Mouse (Mus musculus) fat pad, adult 2 months (tissue): Measurements from ENCODE around the gene Lars2.
"Not testable (repeated sequence)": the region's sequence is repeated elsewhere in the genome, so short reads cannot be mapped to it uniquely, and the experiment has no call there.

ENCODE experiments used
- DNase-seq: peaks from one replicate; pipeline ENCODE4 v3.0.0-alpha.2; 2011; ENCODE audit warnings: low read depth, low spot score; ENCODE audit errors: extremely low read depth

Gene Lars2

GRCm38 (mm10) chr9:123391140-123391849 is 24.6 kb downstream of the Lars2 start:
- no peak for DNase-seq

GRCm38 (mm10) chr9:123394856-123395255 is 28.1 kb downstream of the Lars2 start:
- no peak for DNase-seq

- DNase-seq: no peak
These were observed 31.0 kb downstream of the Lars2 start for GRCm38 (mm10) chr9:123397701-123398100.

GRCm38 (mm10) chr9:123402215-123402614 is 35.5 kb downstream of the Lars2 start:
- DNase-seq: no peak

GRCm38 (mm10) chr9:123403031-123403430 is 36.3 kb downstream of the Lars2 start:
- DNase-seq: no peak

GRCm38 (mm10) chr9:123405231-123405630 is 38.5 kb downstream of the Lars2 start:
- DNase-seq: no peak

GRCm38 (mm10) chr9:123408771-123409170 is 42.0 kb downstream of the Lars2 start:
- no peak for DNase-seq

GRCm38 (mm10) chr9:123429863-123430262 is 63.1 kb downstream of the Lars2 start:
- DNase-seq: no peak

GRCm38 (mm10) chr9:123430973-123431372 is 64.2 kb downstream of the Lars2 start:
- DNase-seq: no peak

GRCm38 (mm10) chr9:123438223-123438622 is 71.5 kb downstream of the Lars2 start:
- no peak for DNase-seq

- no peak for DNase-seq
These were observed 73.7 kb downstream of the Lars2 start for GRCm38 (mm10) chr9:123440230-123441058.

- not testable (repeated sequence) for DNase-seq
These were observed 80.4 kb downstream of the Lars2 start for GRCm38 (mm10) chr9:123447101-123447500.

- DNase-seq: no peak
These were observed 81.9 kb downstream of the Lars2 start for GRCm38 (mm10) chr9:123448594-123448993.

- no peak for DNase-seq
These were observed 83.4 kb downstream of the Lars2 start for GRCm38 (mm10) chr9:123450174-123450573.

GRCm38 (mm10) chr9:123451772-123452171 is 85.0 kb downstream of the Lars2 start:
- DNase-seq: no peak

- DNase-seq: no peak
These were observed 90.2 kb downstream of the Lars2 start for GRCm38 (mm10) chr9:123456634-123457602.

- DNase-seq: no peak
These were observed 90.9 kb downstream of the Lars2 start for GRCm38 (mm10) chr9:123457603-123458002.

- no peak for DNase-seq
These were observed 100.5 kb downstream of the Lars2 start for GRCm38 (mm10) chr9:123467141-123467620.

GRCm38 (mm10) chr9:123468406-123469085 is 101.8 kb downstream of the Lars2 start:
- DNase-seq: no peak

GRCm38 (mm10) chr9:123469087-123469486 is 102.4 kb downstream of the Lars2 start:
- no peak for DNase-seq
